In the genomic region with DNA sequence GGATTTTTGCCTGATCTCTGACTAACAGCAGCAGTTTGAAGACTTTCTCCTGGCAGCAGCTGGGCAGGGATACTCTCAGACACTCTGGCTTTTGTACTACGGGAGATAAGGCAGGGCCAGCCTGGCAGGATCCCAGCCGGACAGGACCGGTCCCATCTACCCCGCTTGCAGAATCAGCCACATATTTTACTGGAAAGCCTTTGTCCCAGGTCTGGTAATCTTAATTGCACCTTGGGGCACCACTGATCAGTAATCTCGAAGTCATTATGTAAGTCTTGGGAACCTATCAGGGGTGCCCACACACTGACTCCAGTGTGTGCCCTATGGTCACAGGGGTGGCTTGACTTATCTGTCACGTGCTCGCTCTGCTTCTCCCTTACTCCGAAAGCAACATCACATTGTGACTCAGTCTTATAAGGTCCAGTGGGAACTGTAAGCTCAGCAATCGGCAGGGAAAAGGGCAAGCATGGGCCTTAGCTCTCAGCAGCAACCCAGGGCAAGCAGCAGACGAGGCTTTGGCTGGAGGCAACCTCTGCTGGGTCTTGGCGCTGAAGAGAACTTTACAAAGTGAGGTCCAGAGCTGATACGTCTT, we compare ENCODE assay signal across 12 mouse cellular contexts.
A peak's percentile ranks its signal among the peaks of the same experiment; 100 is the strongest.
DNase-seq lines count a peak whose midpoint lies in the region; ATAC-seq and TF ChIP-seq lines count a peak whose summit lies in the region.
"Had no signal": no experiment of that assay in that cellular context is flagged by ENCODE, and none has a peak within 500 bp of the region (broad histone marks: within the 10 kb centered on the region; RNA-seq: fewer than 3 reads in every experiment).

No protein-coding gene starts in this region.

- 59% methylated on average over 12 of the region's 12 CpGs for WGBS in intestine, embryonic 15.5 days
- WGBS in limb, embryonic 12.5 days: 73% methylated on average over 12 of the region's 12 CpGs
- 94% methylated on average over 12 of the region's 12 CpGs for WGBS in thymus, adult 2 months
- WGBS in midbrain, embryonic 16.5 days: 72% methylated on average over 12 of the region's 12 CpGs

- H3K36me3 ChIP-seq in intestine, embryonic 15.5 days: no peaks in the 10 kb centered on the region
- H3K36me3 ChIP-seq in limb, embryonic 12.5 days: no peaks in the 10 kb centered on the region
- H3K36me3 ChIP-seq in thymus, adult 2 months (ENCODE audit: control insufficient read depth, insufficient read depth, low read length): no peaks in the 10 kb centered on the region
- H3K36me3 ChIP-seq in midbrain, embryonic 16.5 days (ENCODE audit: control insufficient read depth, insufficient read depth, low read length): no peaks in the 10 kb centered on the region
- H3K36me3 ChIP-seq: limb, embryonic 13.5 days had no signal

- peak overlapping the region; percentile 69 for H3K27ac ChIP-seq in intestine, embryonic 15.5 days
- H3K27ac ChIP-seq in limb, embryonic 12.5 days: peak overlapping the region; percentile 64
- no peak overlapping the region for H3K27ac ChIP-seq in thymus, adult 2 months (ENCODE audit: control insufficient read depth, insufficient read depth, low read length)
- H3K27ac ChIP-seq in midbrain, embryonic 16.5 days (ENCODE audit: low read length): no peak overlapping the region
- H3K27ac ChIP-seq: limb, embryonic 13.5 days had no signal

- H3K27me3 ChIP-seq in intestine, embryonic 15.5 days (replicated peaks): no peaks in the 10 kb centered on the region
- H3K27me3 ChIP-seq in limb, embryonic 12.5 days: no peaks in the 10 kb centered on the region
- H3K27me3 ChIP-seq in thymus, adult 2 months (ENCODE audit: control insufficient read depth, insufficient read depth, low read length): no peaks in the 10 kb centered on the region
- H3K27me3 ChIP-seq in midbrain, embryonic 16.5 days (ENCODE audit: control insufficient read depth, insufficient read depth, low read depth, low read length): no peaks in the 10 kb centered on the region
- H3K27me3 ChIP-seq: limb, embryonic 13.5 days had no signal

- no peak overlapping the region for H3K9ac ChIP-seq in intestine, embryonic 15.5 days
- no peak overlapping the region for H3K9ac ChIP-seq in limb, embryonic 12.5 days (replicated peaks)
- no peak overlapping the region for H3K9ac ChIP-seq in midbrain, embryonic 16.5 days (ENCODE audit: low read depth, low read length)
- H3K9ac ChIP-seq: limb, embryonic 13.5 days had no signal

- H3K4me3 ChIP-seq in intestine, embryonic 15.5 days (replicated peaks): no peak overlapping the region
- H3K4me3 ChIP-seq in limb, embryonic 12.5 days (replicated peaks): no peak overlapping the region
- H3K4me3 ChIP-seq in thymus, adult 2 months (ENCODE audit: control insufficient read depth, insufficient read depth, low read length): no peak overlapping the region
- no peak overlapping the region for H3K4me3 ChIP-seq in midbrain, embryonic 16.5 days (ENCODE audit: low read depth, low read length)
- H3K4me3 ChIP-seq: limb, embryonic 13.5 days had no signal

- TF ChIP-seq POLR2A in thymus, adult 2 months (IDR thresholded peaks at IDR 0.05; ENCODE audit: control insufficient read depth, extremely low read depth, insufficient read depth, low read length, poor library complexity): no peak

- no peak for TF ChIP-seq CTCF in thymus, adult 2 months (IDR thresholded peaks at IDR 0.05; ENCODE audit: borderline replicate concordance, control insufficient read depth, extremely low read depth, insufficient read depth, low read length, poor library complexity)

- ATAC-seq in cerebellum, adult (ENCODE audit: insufficient number of reproducible peaks, low FRiP score, low TSS enrichment): no peak
- ATAC-seq in intestine, embryonic 15.5 days: peak; percentile 88
- no peak for ATAC-seq in limb, embryonic 12.5 days (ENCODE audit: insufficient number of reproducible peaks, insufficient read depth, low FRiP score, low TSS enrichment, low read depth)
- no peak for ATAC-seq in midbrain, embryonic 16.5 days

- peaks cover 41% of the 10 kb centered on the region for H3K4me1 ChIP-seq in intestine, embryonic 15.5 days (replicated peaks)
- H3K4me1 ChIP-seq in limb, embryonic 12.5 days (replicated peaks): peaks cover 51% of the 10 kb centered on the region
- peaks cover 31% of the 10 kb centered on the region for H3K4me1 ChIP-seq in thymus, adult 2 months (replicated peaks; ENCODE audit: control insufficient read depth, insufficient read depth, low read length)
- peaks cover 22% of the 10 kb centered on the region for H3K4me1 ChIP-seq in midbrain, embryonic 16.5 days (ENCODE audit: control insufficient read depth, insufficient read depth, low read length)

- peak; percentile 56 for DNase-seq in cerebellum, adult 9-11 months
- DNase-seq in heart, adult 11 months: peak; percentile 97
- DNase-seq in thymus, postnatal 0 days (ENCODE audit: low spot score): no peak
- no peak for DNase-seq in thymus, adult 2 months
- DNase-seq: gastrocnemius, postnatal 10 days; right cerebral cortex, postnatal 14 days had no signal

- H3K4me2 ChIP-seq in intestine, embryonic 15.5 days (replicated peaks): no peak overlapping the region
- H3K4me2 ChIP-seq in limb, embryonic 12.5 days: no peak overlapping the region
- H3K4me2 ChIP-seq in midbrain, embryonic 16.5 days (ENCODE audit: low read length): no peak overlapping the region
- H3K4me2 ChIP-seq: limb, embryonic 13.5 days; midbrain, embryonic 11.5 days had no signal

- no peaks in the 10 kb centered on the region for H3K9me3 ChIP-seq in intestine, embryonic 15.5 days
- H3K9me3 ChIP-seq in limb, embryonic 12.5 days: no peaks in the 10 kb centered on the region
- no peaks in the 10 kb centered on the region for H3K9me3 ChIP-seq in midbrain, embryonic 16.5 days (replicated peaks; ENCODE audit: control insufficient read depth, low read length, poor library complexity, severe bottlenecking)
- H3K9me3 ChIP-seq: limb, embryonic 13.5 days had no signal

Comparison
In these comparisons a context has a peak if more than half of its experiments do, and no peak if none do; other contexts are left out.
1. DNase-seq: peak in cerebellum, adult 9-11 months (single experiment) and heart, adult 11 months (single experiment); none in thymus, postnatal 0 days (single experiment) and thymus, adult 2 months (single experiment).
2. H3K27ac ChIP-seq: peak in intestine, embryonic 15.5 days (single experiment) and limb, embryonic 12.5 days (single experiment); none in thymus, adult 2 months (single experiment) and midbrain, embryonic 16.5 days (single experiment).